Mouse (Mus musculus) lung, postnatal 0 days (tissue): Measurements from ENCODE around the gene Cdk5rap1.
"Not testable (repeated sequence)": the region's sequence is repeated elsewhere in the genome, so short reads cannot be mapped to it uniquely, and the experiment has no call there.

Experiments used
- CTCF ChIP-seq: IDR thresholded peaks from 2 replicates; pipeline ENCODE4 v1.5.1; 2016; ENCODE audit warnings: antibody characterized with exemption, mild to moderate bottlenecking
- EP300 ChIP-seq: IDR thresholded peaks from 2 replicates; pipeline ENCODE4 v1.6.1; 2016; ENCODE audit warnings: antibody characterized with exemption, mild to moderate bottlenecking, control low read depth

- not testable (repeated sequence) for TF ChIP-seq EP300, CTCF
Observed at GRCm38 (mm10) chr2:154313771-154314170, 59.0 kb downstream of the Cdk5rap1 start.
